Mouse (Mus musculus) spleen, adult 2 months (tissue): ENCODE results near the gene Gadd45b.

Source experiments
- CTCF ChIP-seq: fragments of 200-500 bp; IDR thresholded peaks from 2 replicates; pipeline ENCODE4 v1.5.1; 2011; ENCODE audit warnings: mild to moderate bottlenecking, inconsistent platforms; ENCODE audit not compliant: insufficient read depth, insufficient read length, insufficient replicate concordance; ENCODE audit errors: extremely low read depth
- POLR2A ChIP-seq: fragments of 200-500 bp; IDR thresholded peaks from 2 replicates; pipeline ENCODE4 v1.6.1; 2011; ENCODE audit warnings: low read depth, low read length, inconsistent platforms

- TF ChIP-seq CTCF, result no peak
- TF ChIP-seq POLR2A, result no peak
Observed at GRCm38 (mm10) chr10:80917779-80918434, 12.0 kb upstream of the Gadd45b start, which contains the start of gene Lmnb2.
